Mouse (Mus musculus) adrenal gland, postnatal 4 days (tissue): ENCODE measurements around the gene Xrcc3. TPM values are rescaled to one million over a fixed set of nuclear protein-coding genes. Genes with fewer than 3 reads are reported as not detected.
A peak's percentile ranks its signal among the peaks of the same experiment; 100 is the strongest.

Experiments used
- DNase-seq, 2 experiments: peaks; one replicate each; pipeline ENCODE4 v3.0.0; 2021 to 2022; ENCODE audit warnings: low spot score in 2 of 2, mixed read lengths in 2 of 2
- total RNA-seq, 2 experiments: library from RNA; stranded (reverse); gene quantifications; 2 replicates each; pipeline ENCODE4 v1.2.3; 2021

The Xrcc3 gene
- total RNA-seq, 2 experiments from 2014 or later = 19.2 to 22.5 TPM

GRCm38 (mm10) chr12:111779544-111779943 is 34.1 kb downstream of the Xrcc3 start:
- DNase-seq = no peak

- no peak for DNase-seq
These were observed 35.8 kb downstream of the Xrcc3 start for GRCm38 (mm10) chr12:111777919-111778318.

GRCm38 (mm10) chr12:111774845-111775244 is 38.8 kb downstream of the Xrcc3 start:
- DNase-seq = no peak

GRCm38 (mm10) chr12:111774156-111774555 is 39.5 kb downstream of the Xrcc3 start:
- no peak for DNase-seq

GRCm38 (mm10) chr12:111770651-111771050 is 43.0 kb downstream of the Xrcc3 start:
- DNase-seq = no peak

- DNase-seq = no peak
These were observed 43.7 kb downstream of the Xrcc3 start for GRCm38 (mm10) chr12:111769816-111770577.

- no peak for DNase-seq
These were observed 44.4 kb downstream of the Xrcc3 start for GRCm38 (mm10) chr12:111769306-111769705.

- DNase-seq = no peak
These were observed 45.2 kb downstream of the Xrcc3 start for GRCm38 (mm10) chr12:111768322-111768928.

GRCm38 (mm10) chr12:111766313-111767236 is 47.1 kb downstream of the Xrcc3 start:
- no peak for DNase-seq

GRCm38 (mm10) chr12:111762620-111763280 is 50.9 kb downstream of the Xrcc3 start:
- no peak for DNase-seq

- no peak for DNase-seq
These were observed 53.3 kb downstream of the Xrcc3 start for GRCm38 (mm10) chr12:111760306-111760908.

- no peak for DNase-seq
These were observed 54.3 kb downstream of the Xrcc3 start for GRCm38 (mm10) chr12:111759176-111760061.

- peak; percentile 42 to 52 for DNase-seq
These were observed 55.1 kb downstream of the Xrcc3 start, which contains the start of gene Klc1 for GRCm38 (mm10) chr12:111758381-111759175. Gene Klc1 (plus strand): TSS chr12:111758849.

- DNase-seq = no peak
These were observed 55.9 kb downstream of the Xrcc3 start for GRCm38 (mm10) chr12:111757561-111758325.

- DNase-seq = no peak
These were observed 57.0 kb downstream of the Xrcc3 start for GRCm38 (mm10) chr12:111756698-111757082.

- no peak for DNase-seq
These were observed 57.5 kb downstream of the Xrcc3 start for GRCm38 (mm10) chr12:111756082-111756697.

GRCm38 (mm10) chr12:111755231-111755630 is 58.4 kb downstream of the Xrcc3 start:
- no peak for DNase-seq

GRCm38 (mm10) chr12:111754710-111755109 is 59.0 kb downstream of the Xrcc3 start:
- DNase-seq = no peak
